Mouse (Mus musculus) right cerebral cortex, postnatal 10 days (tissue): ENCODE results near the gene Parp11.

ENCODE experiments used
- DNase-seq, 2 experiments: peaks; one replicate each; pipeline ENCODE4 v3.0.0; 2021; ENCODE audit warnings: low spot score in 2 of 2

The Parp11 gene

GRCm38 (mm10) chr6:127447686-127448460 lies 1.2 kb downstream of the Parp11 start:
- DNase-seq = no peak

- DNase-seq = no peak
Measured at GRCm38 (mm10) chr6:127448869-127449268, 2.2 kb downstream of the Parp11 start.

- peak; percentile 59 to 63 for DNase-seq
Measured at GRCm38 (mm10) chr6:127449531-127450422, 3.1 kb downstream of the Parp11 start.

GRCm38 (mm10) chr6:127453407-127454343 lies 7.0 kb downstream of the Parp11 start:
- DNase-seq = peak; percentile 95 to 96

GRCm38 (mm10) chr6:127454344-127454707 lies 7.7 kb downstream of the Parp11 start:
- no peak for DNase-seq

GRCm38 (mm10) chr6:127454809-127455208 lies 8.2 kb downstream of the Parp11 start:
- DNase-seq = no peak

GRCm38 (mm10) chr6:127455440-127455839 lies 8.8 kb downstream of the Parp11 start:
- no peak for DNase-seq

- DNase-seq = no peak
Measured at GRCm38 (mm10) chr6:127456769-127457168, 10.1 kb downstream of the Parp11 start.

- no peak for DNase-seq
Measured at GRCm38 (mm10) chr6:127459776-127460175, 13.1 kb downstream of the Parp11 start.

- DNase-seq = no peak
Measured at GRCm38 (mm10) chr6:127461491-127461890, 14.9 kb downstream of the Parp11 start.

- DNase-seq = no peak
Measured at GRCm38 (mm10) chr6:127462251-127462650, 15.6 kb downstream of the Parp11 start.

- peak in 1 of 2 experiments; percentile 10 for DNase-seq
Measured at GRCm38 (mm10) chr6:127463273-127464001, 16.8 kb downstream of the Parp11 start.

- DNase-seq = peak in 1 of 2 experiments; percentile 7
Measured at GRCm38 (mm10) chr6:127464523-127464922, 17.9 kb downstream of the Parp11 start.

- peak; percentile 41 to 69 for DNase-seq
Measured at GRCm38 (mm10) chr6:127466749-127467310, 20.2 kb downstream of the Parp11 start.

GRCm38 (mm10) chr6:127472078-127472477 lies 25.4 kb downstream of the Parp11 start:
- DNase-seq = no peak

- no peak for DNase-seq
Measured at GRCm38 (mm10) chr6:127473961-127474360, 27.3 kb downstream of the Parp11 start.

GRCm38 (mm10) chr6:127475231-127475630 lies 28.6 kb downstream of the Parp11 start:
- no peak for DNase-seq

- no peak for DNase-seq
Measured at GRCm38 (mm10) chr6:127491046-127491445, 44.4 kb downstream of the Parp11 start.

GRCm38 (mm10) chr6:127492561-127492960 lies 45.9 kb downstream of the Parp11 start:
- DNase-seq = peak in 1 of 2 experiments; percentile 8

GRCm38 (mm10) chr6:127493750-127494149 lies 47.1 kb downstream of the Parp11 start:
- no peak for DNase-seq

GRCm38 (mm10) chr6:127494357-127494756 lies 47.7 kb downstream of the Parp11 start:
- DNase-seq = no peak
